Mouse (Mus musculus) hindbrain, embryonic 11.5 days (tissue): ENCODE measurements around the gene 2410004B18Rik. TPM values are rescaled to one million over a fixed set of nuclear protein-coding genes. Genes with fewer than 3 reads are reported as not detected.

Experiments used
- ATAC-seq: fragments of 200-750 bp; cut with Nextera tagmentation; 2 replicates; pipeline ENCODE4 v1.8.0; 2017; ENCODE audit warnings: mild to moderate bottlenecking, moderate TSS enrichment, moderate library complexity; ENCODE audit not compliant: low FRiP score
- DNase-seq: peaks from one replicate; pipeline ENCODE4 v3.0.0-alpha.2; 2015; ENCODE audit warnings: low spot score
- H3K27ac ChIP-seq: fragments of 300-500 bp; sonication (generic); 2 replicates; pipeline ENCODE4 v1.5.1; 2014; ENCODE audit warnings: mild to moderate bottlenecking, low read depth, low read length
- H3K27me3 ChIP-seq: fragments of 300-500 bp; sonication (generic); 2 replicates; pipeline ENCODE4 v1.6.1; 2014; ENCODE audit warnings: mild to moderate bottlenecking, low read length, moderate library complexity, mixed read lengths; ENCODE audit not compliant: control insufficient read depth, insufficient read depth
- H3K36me3 ChIP-seq: fragments of 300-500 bp; sonication (generic); 2 replicates; pipeline ENCODE4 v1.6.1; 2014; ENCODE audit warnings: mild to moderate bottlenecking, low read length, moderate library complexity, mixed read lengths; ENCODE audit not compliant: control insufficient read depth, insufficient read depth
- H3K4me1 ChIP-seq: fragments of 300-500 bp; sonication (generic); replicated peaks from 2 replicates; pipeline ENCODE4 v1.6.1; 2014; ENCODE audit warnings: low read length, mixed read lengths; ENCODE audit not compliant: control insufficient read depth, insufficient read depth
- H3K4me2 ChIP-seq: fragments of 300-500 bp; sonication (generic); replicated peaks from 2 replicates; pipeline ENCODE4 v1.6.1; 2014; ENCODE audit warnings: mild to moderate bottlenecking, low read depth, low read length
- H3K4me3 ChIP-seq: fragments of 300-500 bp; sonication (generic); 2 replicates; pipeline ENCODE4 v1.5.1; 2014; ENCODE audit warnings: low read depth, low read length
- H3K9ac ChIP-seq: fragments of 300-500 bp; sonication (generic); 2 replicates; pipeline ENCODE4 v1.6.1; 2014; ENCODE audit warnings: low read depth, low read length
- H3K9me3 ChIP-seq: fragments of 300-500 bp; sonication (generic); 2 replicates; pipeline ENCODE4 v1.6.1; 2016; ENCODE audit warnings: low read length; ENCODE audit not compliant: control insufficient read depth
- WGBS: fragments of 180-500 bp; shearing (Covaris S2); extraction: QIAGEN DNeasy Blood & Tissue Kit; methylation state at CpG from one replicate; pipeline ENCODE4 v1.1.7; 2014; 5-methylcytosine and 5-hydroxymethylcytosine counted together
- polyA plus RNA-seq: library from polyadenylated mRNA; unstranded; fragments of >200 nt; fragmentation: Nextera tagmentation; extraction: Ambion mirVana; gene quantifications from 2 replicates; pipeline ENCODE4 v1.2.1, GENCODE M21; 2014

Gene 2410004B18Rik
- 69.3 and 74.3 TPM in 2 replicates for polyA plus RNA-seq

DNA sequence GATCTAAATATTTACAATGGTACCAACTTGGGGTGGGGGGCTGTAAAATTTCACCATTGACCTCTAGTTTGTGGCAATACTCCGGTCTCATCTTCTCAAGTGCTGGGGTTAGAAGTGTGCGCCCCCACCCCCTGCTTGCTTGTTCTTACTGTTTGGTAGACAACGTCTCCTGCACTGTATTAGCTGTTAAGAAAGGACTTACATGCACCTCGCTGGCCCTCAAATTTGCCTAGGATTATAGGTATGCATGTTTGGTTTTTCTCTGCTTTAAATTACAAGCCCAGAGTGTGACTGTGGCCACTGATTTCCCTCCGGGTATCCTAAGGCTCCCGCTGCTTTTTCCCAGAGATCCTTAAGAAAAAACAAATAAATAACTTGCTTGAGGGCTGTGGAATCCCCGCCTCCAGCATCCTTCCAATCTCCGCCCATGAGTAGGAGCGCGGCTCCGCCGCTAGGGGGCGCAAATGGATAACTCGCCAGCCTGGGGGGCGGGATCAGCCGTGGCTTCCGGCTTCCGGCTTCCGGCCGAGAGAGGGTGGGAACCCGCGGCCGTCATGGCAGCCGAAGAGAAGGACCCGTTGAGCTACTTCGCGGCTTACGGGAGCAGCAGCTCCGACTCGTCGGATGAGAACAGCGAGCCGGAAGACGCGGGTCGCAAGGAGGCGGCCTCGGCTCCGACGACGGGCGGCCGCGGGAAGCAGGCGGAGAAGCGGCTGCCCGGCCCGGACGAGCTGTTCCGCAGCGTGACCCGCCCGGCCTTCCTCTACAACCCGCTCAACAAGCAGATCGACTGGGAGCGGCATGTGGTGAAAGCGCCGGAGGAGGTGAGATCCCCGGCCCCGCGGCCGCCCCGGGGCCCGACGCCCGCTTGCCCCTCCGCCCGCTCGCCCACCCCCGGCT lies at the start of gene 2410004B18Rik:
Gene 2410004B18Rik, plus strand, starts transcription at position 510 of the 900 bp plus-strand sequence.
- ATAC-seq (peak; percentile 95), DNase-seq (peak; percentile 98)
- no peaks in the 10 kb centered on the region for H3K27me3 ChIP-seq
- H3K36me3 ChIP-seq = peaks cover under 1% of the 10 kb centered on the region; the same call in 1 of the 2 replicates
- no peaks in the 10 kb centered on the region for H3K9me3 ChIP-seq
- H3K4me3 ChIP-seq = peak within 1 kb of the TSS; percentile 92
- peak within 1 kb of the TSS; percentile 63 for H3K4me2 ChIP-seq
- H3K9ac ChIP-seq = peak within 1 kb of the TSS; percentile 87
- H3K27ac ChIP-seq = 0 out of 2 replicates have a peak within 1 kb of the TSS, but pooled peaks have one; percentile 54
- WGBS = 2% methylated on average over 53 of the region's 70 CpGs
- peaks cover 6% of the 10 kb centered on the region for H3K4me1 ChIP-seq

- WGBS = 51% methylated on average over 18 of the region's 18 CpGs
Observed at GRCm38 (mm10) chr3:145890346-145891132, 47.3 kb upstream of the 2410004B18Rik start.

DNA sequence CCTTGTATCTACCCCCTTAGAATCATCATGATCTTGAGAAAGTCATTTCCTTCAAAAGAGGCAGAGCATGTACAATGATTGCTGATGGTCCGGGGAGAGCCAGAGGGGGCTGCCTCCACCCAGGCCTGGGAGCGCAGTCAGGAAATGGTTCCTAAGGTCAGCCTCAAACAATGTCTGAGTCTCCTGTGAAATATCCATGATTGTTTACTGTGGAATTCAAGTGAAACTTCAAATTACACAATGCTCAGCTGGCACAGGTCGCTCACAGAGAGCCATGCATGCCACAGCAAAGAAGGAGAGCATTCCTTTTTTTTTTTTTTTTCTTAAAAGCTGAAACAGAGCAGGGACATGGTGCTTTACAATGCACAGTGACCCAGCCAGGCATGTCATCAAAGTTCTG lies 45.4 kb upstream of the 2410004B18Rik start:
- Histone ChIP-seq H3K4me2 (no peak overlapping the region), H3K27ac (no peak overlapping the region), H3K4me1 (no peaks in the 10 kb centered on the region), H3K36me3 (no peaks in the 10 kb centered on the region), H3K9ac (no peak overlapping the region), H3K27me3 (no peaks in the 10 kb centered on the region), H3K4me3 (no peak overlapping the region), H3K9me3 (no peaks in the 10 kb centered on the region)
- no peak for DNase-seq
- 80% methylated on average over 3 of the region's 3 CpGs for WGBS
- ATAC-seq = no peak

More at GRCm38 (mm10) chr3:145890346-145891132, 47.3 kb upstream of the 2410004B18Rik start:
- H3K4me3 ChIP-seq = no peak overlapping the region
- H3K27ac ChIP-seq = peak overlapping the region; percentile 17
- H3K4me1 ChIP-seq = no peaks in the 10 kb centered on the region
- DNase-seq (peak; percentile 68), ATAC-seq (peak; percentile 94)
- H3K4me2 ChIP-seq = no peak overlapping the region
- H3K9me3 ChIP-seq = no peaks in the 10 kb centered on the region
- H3K36me3 ChIP-seq = no peaks in the 10 kb centered on the region
- no peak overlapping the region for H3K9ac ChIP-seq
- no peaks in the 10 kb centered on the region for H3K27me3 ChIP-seq

DNA sequence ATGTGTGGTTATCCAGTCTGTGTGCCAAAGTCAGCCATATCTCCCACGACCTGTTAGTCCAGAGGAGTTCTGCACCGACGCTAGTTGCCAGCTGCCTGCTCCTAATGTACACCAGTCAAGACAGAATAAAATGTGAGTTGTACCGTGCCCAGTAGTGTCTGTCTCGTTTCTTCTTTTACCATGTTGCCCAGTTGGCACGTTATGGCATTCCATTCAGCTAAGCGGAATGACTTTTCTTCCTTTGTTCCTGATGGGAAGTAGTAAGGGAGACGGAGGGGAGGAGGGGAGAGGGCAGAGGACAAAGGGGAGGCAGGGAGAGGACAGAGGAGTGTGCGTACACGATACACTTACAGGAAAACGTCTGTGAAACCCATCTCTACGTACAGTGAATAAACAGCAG lies 43.7 kb upstream of the 2410004B18Rik start:
- Histone ChIP-seq H3K9me3 (no peaks in the 10 kb centered on the region), H3K9ac (no peak overlapping the region), H3K4me2 (no peak overlapping the region), H3K36me3 (no peaks in the 10 kb centered on the region), H3K4me1 (no peaks in the 10 kb centered on the region), H3K27me3 (no peaks in the 10 kb centered on the region), H3K27ac (no peak overlapping the region), H3K4me3 (no peak overlapping the region)
- ATAC-seq (no peak), DNase-seq (no peak)
- WGBS = 73% methylated on average over 12 of the region's 12 CpGs

DNA sequence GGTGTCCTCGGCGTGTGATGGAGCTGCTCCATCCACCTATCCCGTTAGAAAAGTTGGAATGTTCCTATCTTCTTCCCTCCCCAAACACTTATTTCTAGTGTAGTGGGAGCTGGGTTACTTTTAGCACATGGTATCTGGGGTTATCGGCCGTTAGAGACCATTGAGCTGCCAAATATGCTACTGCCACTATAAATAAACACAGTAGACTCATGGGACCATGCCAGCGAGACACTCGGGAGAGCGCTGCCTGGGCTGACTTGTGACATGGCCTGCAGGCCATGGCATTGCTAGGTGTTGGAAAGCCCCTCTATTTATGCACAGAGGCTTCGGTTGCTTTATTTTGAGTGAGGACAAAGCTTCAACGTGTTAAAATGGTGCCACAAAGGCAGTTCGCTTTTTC lies 40.1 kb upstream of the 2410004B18Rik start:
- Histone ChIP-seq H3K9ac (no peak overlapping the region), H3K27ac (no peak overlapping the region), H3K4me3 (no peak overlapping the region), H3K9me3 (no peaks in the 10 kb centered on the region), H3K4me1 (no peaks in the 10 kb centered on the region), H3K4me2 (no peak overlapping the region), H3K27me3 (no peaks in the 10 kb centered on the region), H3K36me3 (no peaks in the 10 kb centered on the region)
- ATAC-seq (no peak), DNase-seq (no peak)
- 90% methylated on average over 11 of the region's 11 CpGs for WGBS

- no peaks in the 10 kb centered on the region for H3K9me3 ChIP-seq
- H3K27me3 ChIP-seq = no peaks in the 10 kb centered on the region
- no peak overlapping the region for H3K4me2 ChIP-seq
- WGBS = 89% methylated on average over 8 of the region's 8 CpGs
- H3K4me3 ChIP-seq = no peak overlapping the region
- H3K27ac ChIP-seq = no peak overlapping the region
- DNase-seq (no peak), ATAC-seq (no peak)
- H3K4me1 ChIP-seq = no peaks in the 10 kb centered on the region
- no peak overlapping the region for H3K9ac ChIP-seq
- H3K36me3 ChIP-seq = no peaks in the 10 kb centered on the region
Observed at GRCm38 (mm10) chr3:145899832-145900231, 38.0 kb upstream of the 2410004B18Rik start.

GRCm38 (mm10) chr3:145903530-145903929 lies 34.3 kb upstream of the 2410004B18Rik start:
- no peaks in the 10 kb centered on the region for H3K9me3 ChIP-seq
- H3K36me3 ChIP-seq = no peaks in the 10 kb centered on the region
- no peak overlapping the region for H3K4me2 ChIP-seq
- no peak overlapping the region for H3K27ac ChIP-seq
- H3K4me3 ChIP-seq = no peak overlapping the region
- no peak overlapping the region for H3K9ac ChIP-seq
- WGBS = 91% methylated on average over 8 of the region's 8 CpGs
- H3K4me1 ChIP-seq = no peaks in the 10 kb centered on the region
- no peaks in the 10 kb centered on the region for H3K27me3 ChIP-seq
- DNase-seq (no peak), ATAC-seq (no peak)

DNA sequence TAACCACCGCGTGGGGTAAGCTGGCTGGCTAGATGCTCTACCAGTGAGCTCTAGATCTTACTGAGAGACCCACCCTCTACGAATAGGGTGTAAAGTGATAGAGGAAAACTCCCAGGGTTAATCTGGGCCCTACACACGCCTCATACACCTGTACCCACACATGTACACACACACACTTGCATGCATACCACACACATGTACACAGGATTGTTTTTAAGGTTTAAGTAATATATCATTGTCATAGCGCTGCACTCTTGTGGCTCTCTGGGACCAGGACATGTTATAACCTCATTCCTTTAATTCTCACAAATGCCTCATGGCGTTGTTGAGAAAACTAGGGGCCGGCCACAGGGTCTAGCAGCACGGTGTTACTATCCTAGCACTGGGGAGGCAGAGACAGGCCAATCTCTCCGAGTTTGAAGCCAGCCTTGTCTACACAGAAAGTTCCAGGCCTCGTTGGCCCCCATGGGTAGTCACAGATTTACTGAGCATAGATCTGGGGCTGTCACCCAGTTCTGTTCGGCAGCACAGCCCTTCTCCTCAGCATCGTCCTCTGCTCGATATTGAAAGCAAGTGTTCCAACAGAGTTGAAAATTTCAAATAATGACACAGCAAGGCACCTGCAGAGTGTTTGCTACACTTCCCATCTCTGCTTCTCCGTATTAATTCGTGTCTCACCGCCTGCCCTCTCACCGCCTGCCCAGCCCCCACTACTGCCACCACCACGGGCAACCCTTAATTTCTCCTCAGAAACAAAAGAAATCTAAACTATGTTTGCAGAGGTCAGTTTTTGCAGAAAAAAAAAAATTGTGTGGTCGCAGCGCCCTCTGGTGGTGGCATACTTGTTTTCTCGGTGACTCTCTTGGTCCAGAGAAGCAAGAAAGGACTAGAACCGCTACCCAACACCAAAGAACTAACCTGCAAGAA lies 32.7 kb upstream of the 2410004B18Rik start:
- WGBS = 50% methylated on average over 22 of the region's 22 CpGs

More for the DNA sequence above, 32.7 kb upstream of the 2410004B18Rik start:
- H3K4me3 ChIP-seq = no peak overlapping the region
- no peaks in the 10 kb centered on the region for H3K36me3 ChIP-seq
- H3K27ac ChIP-seq = no peak overlapping the region
- no peaks in the 10 kb centered on the region for H3K9me3 ChIP-seq
- no peaks in the 10 kb centered on the region for H3K27me3 ChIP-seq
- DNase-seq (peak; percentile 90), ATAC-seq (peak; percentile 39; the same call in 1 of the 2 replicates)
- no peak overlapping the region for H3K4me2 ChIP-seq
- no peak overlapping the region for H3K9ac ChIP-seq
- no peaks in the 10 kb centered on the region for H3K4me1 ChIP-seq
